Mouse (Mus musculus): ENCODE data around the gene Gbp2. TPM values are rescaled to one million over a fixed set of nuclear protein-coding genes. Genes with fewer than 3 reads are reported as not detected.
"Not testable (repeated sequence)": the region's sequence is repeated elsewhere in the genome, so short reads cannot be mapped to it uniquely, and the experiment has no call there.

Gbp2 gene
- polyA plus RNA-seq, 1 experiment, result 22.4 TPM

- H3K4me1 ChIP-seq (ENCODE audit: control insufficient read depth, insufficient read depth, insufficient read length, low read length), result no peaks in the 10 kb centered on the region
- no peak overlapping the region for H3K4me3 ChIP-seq (ENCODE audit: insufficient read depth, low read depth, low read length)
- no peak overlapping the region for H3K27ac ChIP-seq (replicated peaks; ENCODE audit: low read depth, low read length)
Observed at GRCm38 (mm10) chr3:142640201-142640600, 19.8 kb downstream of the Gbp2 start.

- not testable (repeated sequence) for H3K4me1 ChIP-seq (ENCODE audit: control insufficient read depth, insufficient read depth, insufficient read length, low read length); H3K27ac ChIP-seq (replicated peaks; ENCODE audit: low read depth, low read length); H3K4me3 ChIP-seq (ENCODE audit: insufficient read depth, low read depth, low read length)
Observed at GRCm38 (mm10) chr3:142645949-142646348, 25.5 kb downstream of the Gbp2 start.

- not testable (repeated sequence) for H3K4me1 ChIP-seq (ENCODE audit: control insufficient read depth, insufficient read depth, insufficient read length, low read length); H3K27ac ChIP-seq (replicated peaks; ENCODE audit: low read depth, low read length); H3K4me3 ChIP-seq (ENCODE audit: insufficient read depth, low read depth, low read length)
Observed at GRCm38 (mm10) chr3:142647836-142648235, 27.4 kb downstream of the Gbp2 start.

- Histone ChIP-seq H3K4me3 (ENCODE audit: insufficient read depth, low read depth, low read length) (no peak overlapping the region), H3K27ac (replicated peaks; ENCODE audit: low read depth, low read length) (no peak overlapping the region), H3K4me1 (ENCODE audit: control insufficient read depth, insufficient read depth, insufficient read length, low read length) (no peaks in the 10 kb centered on the region)
Observed at GRCm38 (mm10) chr3:142650205-142650604, 29.8 kb downstream of the Gbp2 start.

- Histone ChIP-seq H3K4me1 (ENCODE audit: control insufficient read depth, insufficient read depth, insufficient read length, low read length) (no peaks in the 10 kb centered on the region), H3K4me3 (ENCODE audit: insufficient read depth, low read depth, low read length) (no peak overlapping the region), H3K27ac (replicated peaks; ENCODE audit: low read depth, low read length) (no peak overlapping the region)
Observed at GRCm38 (mm10) chr3:142664723-142665122, 44.3 kb downstream of the Gbp2 start.

GRCm38 (mm10) chr3:142674607-142675006 lies 54.2 kb downstream of the Gbp2 start:
- no peaks in the 10 kb centered on the region for H3K4me1 ChIP-seq (ENCODE audit: control insufficient read depth, insufficient read depth, insufficient read length, low read length)
- no peak overlapping the region for H3K4me3 ChIP-seq (ENCODE audit: insufficient read depth, low read depth, low read length)
- H3K27ac ChIP-seq (replicated peaks; ENCODE audit: low read depth, low read length), result no peak overlapping the region

Other genes with a start within 250 kb of the Gbp2 start
- gene Pdlim5, start 224.9 kb upstream of the Gbp2 start, polyA plus RNA-seq (2012; ENCODE audit: insufficient read depth, insufficient read length, missing spikeins), result 26.9 and 32.0 TPM in 2 replicates
- gene Gbp5, start 126.6 kb upstream of the Gbp2 start, polyA plus RNA-seq (2012; ENCODE audit: insufficient read depth, insufficient read length, missing spikeins), result 3.0 and 4.7 TPM in 2 replicates
- 6.1 and 8.6 TPM in 2 replicates for gene Gbp7, start 90.3 kb upstream of the Gbp2 start, polyA plus RNA-seq (2012; ENCODE audit: insufficient read depth, insufficient read length, missing spikeins)
- 9.6 and 19.2 TPM in 2 replicates for gene Gbp3, start 60.6 kb upstream of the Gbp2 start, polyA plus RNA-seq (2012; ENCODE audit: insufficient read depth, insufficient read length, missing spikeins)
- gene Gbp2b, start 25.8 kb upstream of the Gbp2 start, polyA plus RNA-seq (2012; ENCODE audit: insufficient read depth, insufficient read length, missing spikeins), result not detected in 2 replicates
- 50.5 and 64.1 TPM in 2 replicates for gene Kyat3, start 80.4 kb downstream of the Gbp2 start, polyA plus RNA-seq (2012; ENCODE audit: insufficient read depth, insufficient read length, missing spikeins)
- gene Gtf2b, start 144.4 kb downstream of the Gbp2 start, polyA plus RNA-seq (2012; ENCODE audit: insufficient read depth, insufficient read length, missing spikeins), result 24.0 and 27.2 TPM in 2 replicates

All from brown adipose tissue, adult 24 weeks (tissue).